Mouse (Mus musculus): Measurements from ENCODE around the gene Pgd. TPM values are rescaled to one million over a fixed set of nuclear protein-coding genes. Genes with fewer than 3 reads are reported as not detected.

Gene Pgd
- 27.2 TPM for polyA plus RNA-seq (2014; fragmentation: Illumina TruSeq; extraction: RNeasy Lipid Tissue Mini Kit (QIAGEN cat#74804); ENCODE audit: low read depth, low replicate concordance)

DNA sequence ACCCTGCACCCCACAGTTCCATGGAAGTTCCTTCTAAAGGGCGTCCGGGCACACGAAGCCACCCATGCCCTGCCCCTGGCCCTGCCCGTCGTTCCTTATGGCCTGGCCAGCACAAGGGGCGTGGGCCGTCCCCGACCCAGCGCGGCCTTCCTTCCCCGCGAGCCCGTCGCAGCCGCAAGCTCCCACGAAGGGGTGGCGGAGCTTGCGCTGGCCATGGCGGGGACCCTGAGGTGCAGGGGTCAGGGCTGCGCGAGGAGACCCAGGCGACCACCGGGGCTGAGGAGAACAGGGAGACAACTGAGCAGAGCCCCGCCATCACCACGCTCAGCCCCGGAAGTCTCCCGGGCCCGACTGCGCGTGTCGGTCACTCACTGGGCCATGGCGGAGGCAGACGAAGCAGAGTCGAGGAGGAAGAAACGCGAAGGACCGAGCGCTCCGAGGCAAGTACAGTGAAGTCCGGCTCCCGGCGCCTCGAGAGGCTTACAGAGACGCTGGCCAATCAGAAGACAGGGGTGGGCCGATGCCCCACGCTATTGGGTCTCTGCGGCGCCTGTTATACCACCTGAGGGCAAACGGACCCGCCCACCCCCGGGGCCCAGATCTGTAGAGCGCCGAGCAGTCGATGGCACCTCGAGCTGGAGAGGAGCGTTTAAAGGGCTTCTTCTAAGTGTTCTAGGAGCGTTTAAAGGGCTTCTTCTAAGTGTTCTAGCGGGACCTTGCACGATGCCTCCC is at the start of gene Pgd:
TSS of gene Pgd (minus strand) at position 557 of the 732 bp plus-strand sequence.

DNA sequence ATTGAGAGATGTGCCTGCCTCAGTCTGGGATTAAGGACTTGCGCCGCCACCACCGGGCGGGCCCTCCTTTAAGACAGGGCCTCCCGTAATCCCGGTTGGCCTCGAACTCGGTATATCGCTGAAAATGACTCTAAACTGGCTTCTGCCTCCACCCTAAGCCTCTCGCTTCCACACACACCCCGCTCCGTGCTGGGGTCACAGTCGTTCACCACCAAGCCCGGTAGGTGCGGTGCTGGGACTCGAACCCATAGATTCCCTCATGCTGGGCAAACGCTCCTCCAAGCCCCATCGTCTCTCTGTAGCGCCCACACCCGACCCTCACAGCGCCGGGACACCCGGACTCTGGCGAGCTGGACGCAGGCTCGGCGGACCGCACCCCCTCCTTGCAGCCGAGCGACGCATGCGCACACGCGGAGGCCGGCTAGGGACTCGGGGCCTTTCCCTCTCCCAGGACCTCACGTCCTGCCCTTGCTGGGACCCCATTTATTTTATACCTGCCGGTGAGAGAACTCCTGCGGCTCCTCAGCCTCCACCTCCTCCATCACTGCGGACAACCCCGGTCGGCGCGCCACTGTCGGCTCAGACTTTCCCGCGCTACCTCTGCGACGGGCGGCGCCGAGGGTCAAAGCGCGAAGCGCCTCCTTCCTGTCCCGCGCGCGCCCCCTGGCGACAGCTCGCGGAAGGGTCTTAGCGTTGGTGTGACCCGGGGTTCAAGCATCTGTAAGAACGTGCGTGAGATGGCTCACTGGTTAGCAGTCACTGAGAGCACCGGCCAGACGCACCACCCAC is 29.4 kb downstream of the Pgd start, which contains the start of gene Cenps:
TSS of gene Cenps (minus strand) at position 648 of the 789 bp plus-strand sequence.

DNA sequence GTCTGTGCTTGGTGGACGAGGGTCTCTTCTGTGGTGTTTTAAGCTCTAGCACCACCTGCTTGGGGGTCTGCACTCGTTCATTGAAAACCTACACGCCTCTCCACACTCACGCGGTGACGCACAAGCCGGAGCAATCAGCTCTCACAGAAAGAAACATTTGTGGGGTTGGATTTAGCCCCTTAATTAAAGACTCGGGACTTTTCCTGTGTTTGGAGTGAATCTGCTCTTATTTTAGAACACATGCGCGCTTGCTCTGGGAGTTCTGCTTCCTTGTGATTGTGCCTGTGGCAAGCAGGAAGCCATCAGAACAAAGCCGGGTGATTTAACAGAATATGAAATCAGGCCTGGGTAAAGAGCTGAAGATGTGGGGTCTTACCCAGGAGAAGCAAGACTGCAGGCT is 39.9 kb downstream of the Pgd start, which contains the start of gene Cort:
TSS of gene Cort (minus strand) at position 101 of the 400 bp plus-strand sequence.

DNA sequence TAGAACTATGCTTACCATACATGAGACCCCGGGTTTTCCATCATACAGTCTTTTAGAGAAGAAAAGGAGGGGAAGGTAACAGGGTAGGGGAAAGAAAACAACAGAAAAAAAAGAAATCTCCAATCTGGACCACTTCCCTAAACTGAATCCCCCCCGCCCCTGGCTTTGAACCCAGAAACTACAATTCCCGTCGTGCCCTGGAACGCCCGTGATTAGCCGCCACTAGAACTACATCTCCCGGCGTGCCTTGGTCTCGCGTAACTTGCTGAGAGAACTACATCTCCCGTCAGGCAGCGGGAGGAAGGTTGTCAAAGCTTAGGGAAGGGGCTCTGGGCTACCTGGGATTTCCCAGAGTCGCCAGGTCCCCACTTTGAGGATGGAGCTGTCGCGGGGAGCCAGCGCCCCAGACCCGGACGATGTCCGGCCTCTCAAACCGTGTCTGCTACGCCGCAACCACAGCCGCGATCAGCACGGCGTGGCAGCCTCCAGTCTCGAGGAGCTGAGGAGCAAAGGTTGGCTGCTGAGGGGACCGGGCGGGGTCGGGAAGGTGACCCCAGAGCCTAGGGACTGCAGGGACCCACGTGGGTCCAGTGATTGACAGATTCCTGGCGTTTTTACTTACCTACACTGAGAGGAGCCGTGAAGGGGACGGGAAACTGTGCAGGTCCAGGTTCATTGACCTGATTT is 62.6 kb downstream of the Pgd start, which contains the start of gene Dffa:
TSS of gene Dffa (plus strand) at position 272 of the 687 bp plus-strand sequence.

Other genes with a start within 250 kb of the Pgd start
- 25.3 TPM for gene Pex14, start 66.9 kb downstream of the Pgd start, polyA plus RNA-seq (2014; fragmentation: Illumina TruSeq; extraction: RNeasy Lipid Tissue Mini Kit (QIAGEN cat#74804); ENCODE audit: low read depth, low replicate concordance)
- gene Dffa, start 62.6 kb downstream of the Pgd start, polyA plus RNA-seq (2014; fragmentation: Illumina TruSeq; extraction: RNeasy Lipid Tissue Mini Kit (QIAGEN cat#74804); ENCODE audit: low read depth, low replicate concordance): 33.6 TPM
- gene Cort, start 40.0 kb downstream of the Pgd start, polyA plus RNA-seq (2014; fragmentation: Illumina TruSeq; extraction: RNeasy Lipid Tissue Mini Kit (QIAGEN cat#74804); ENCODE audit: low read depth, low replicate concordance): not detected
- gene Cenps, start 29.1 kb downstream of the Pgd start, polyA plus RNA-seq (2014; fragmentation: Illumina TruSeq; extraction: RNeasy Lipid Tissue Mini Kit (QIAGEN cat#74804); ENCODE audit: low read depth, low replicate concordance): 2.6 TPM
- gene Kif1b, start 140.9 kb upstream of the Pgd start, polyA plus RNA-seq (2014; fragmentation: Illumina TruSeq; extraction: RNeasy Lipid Tissue Mini Kit (QIAGEN cat#74804); ENCODE audit: low read depth, low replicate concordance): 86.7 TPM